Mouse (Mus musculus): ENCODE measurements at regions not wholly inside any gene's neighbourhood (a gene's known extent, or its start where the extent isn't known, plus 50 kb on each side); places are given as distances from the start of the nearest gene placed in this dataset.

- in situ Hi-C loops (cut with MboI; ENCODE audit: low sequenced_read_pairs in 2 of 2, unreplicated experiment in 2 of 2), result no loop called here
- DNase-seq (ENCODE audit: low read depth, low spot score), result no peak
- TF ChIP-seq HCFC1 (IDR thresholded peaks at IDR 0.05; ENCODE audit: borderline replicate concordance, insufficient read depth, low read length), result no peak
- no peak for TF ChIP-seq MAFK (IDR thresholded peaks at IDR 0.05; ENCODE audit: insufficient read depth, low read depth, low read length)
- TF ChIP-seq ZC3H11A (IDR thresholded peaks at IDR 0.05; ENCODE audit: borderline replicate concordance, low read depth, low read length), result no peak
- no peak for TF ChIP-seq CHD2 (IDR thresholded peaks at IDR 0.05; ENCODE audit: low read depth, low read length)
- no peak for TF ChIP-seq ZNF384 (IDR thresholded peaks at IDR 0.05; ENCODE audit: low read depth, low read length)
- no peaks in the 10 kb centered on the region for H3K9me3 ChIP-seq (ENCODE audit: control insufficient read depth, insufficient read depth, low read depth, low read length)
- H3K36me3 ChIP-seq (ENCODE audit: control insufficient read depth, insufficient read depth, low read length, poor library complexity, severe bottlenecking), result no peaks in the 10 kb centered on the region
- H3K4me3 ChIP-seq (ENCODE audit: insufficient read depth in 1 of 2, low read depth in 1 of 2, low read length in 2 of 2, poor library complexity in 1 of 2, severe bottlenecking in 1 of 2), result no peak overlapping the region
- H3K9ac ChIP-seq (ENCODE audit: insufficient read depth, low read depth, low read length, poor library complexity, severe bottlenecking), result no peak overlapping the region
- no peak overlapping the region for H3K27ac ChIP-seq (ENCODE audit: insufficient read depth, low read depth, low read length, poor library complexity, severe bottlenecking)
- H3K4me1 ChIP-seq (ENCODE audit: control insufficient read depth in 2 of 2, insufficient read depth in 2 of 2, low read length in 2 of 2, poor library complexity in 1 of 2), result no peaks in the 10 kb centered on the region
Measured at GRCm38 (mm10) chr10:122619406-122620116, 59.0 kb upstream of the Ppm1h start.

All from ES-E14 (cell line).